Mouse (Mus musculus) MEL (cell line): ENCODE results near the gene Pomt2.

Source experiments
- CHD2 ChIP-seq: IDR thresholded peaks from 2 replicates; pipeline ENCODE4 v1.6.1; 2011; ENCODE audit warnings: low read length, improper control_type of control experiment
- CTCF ChIP-seq, 3 experiments: IDR thresholded peaks in 2 of 3; conservative IDR thresholded peaks in 1 of 3; 2 replicates each; pipeline ENCODE4 v1.5.1; 2011 to 2012; ENCODE audit warnings: low read length in 3 of 3, low read depth in 2 of 3, mild to moderate bottlenecking in 2 of 3, improper control_type of control experiment in 1 of 3, inconsistent platforms in 1 of 3, mixed read lengths in 1 of 3, moderate library complexity in 1 of 3; ENCODE audit not compliant: control insufficient read depth in 1 of 3, insufficient read depth in 1 of 3, poor library complexity in 1 of 3, severe bottlenecking in 1 of 3
- EP300 ChIP-seq, 2 experiments: IDR thresholded peaks; 2 replicates each; pipeline ENCODE4 v1.6.1; 2011; ENCODE audit warnings: improper control_type of control experiment in 2 of 2, low read length in 2 of 2, low read depth in 1 of 2, mild to moderate bottlenecking in 1 of 2
- JUND ChIP-seq: IDR thresholded peaks from 2 replicates; pipeline ENCODE4 v1.6.1; 2011; ENCODE audit warnings: low read depth, mild to moderate bottlenecking, improper control_type of control experiment, low read length
- MAX ChIP-seq: IDR thresholded peaks from 2 replicates; pipeline ENCODE4 v1.6.1; 2011; ENCODE audit warnings: low read length, improper control_type of control experiment
- MAZ ChIP-seq: IDR thresholded peaks from 2 replicates; pipeline ENCODE4 v1.6.1; 2012; ENCODE audit warnings: low read depth, mild to moderate bottlenecking, inconsistent platforms, low read length, improper control_type of control experiment
- MXI1 ChIP-seq: IDR thresholded peaks from 2 replicates; pipeline ENCODE4 v1.6.1; 2011; ENCODE audit warnings: mild to moderate bottlenecking, low read depth, low read length, improper control_type of control experiment
- POLR2A ChIP-seq, 2 experiments: IDR thresholded peaks; 2 replicates each; pipeline ENCODE4 v1.6.1; 2011 to 2012; ENCODE audit warnings: low read length in 2 of 2, mild to moderate bottlenecking in 2 of 2, control low read depth in 1 of 2, improper control_type of control experiment in 1 of 2, low read depth in 1 of 2, moderate library complexity in 1 of 2; ENCODE audit not compliant: control insufficient read depth in 1 of 2, insufficient read depth in 1 of 2, poor library complexity in 1 of 2

- TF ChIP-seq MXI1 (no peak), EP300 (IDR thresholded peaks at IDR 0.05; ENCODE audit: low read depth in 1 of 2, low read length in 2 of 2) (no peak), POLR2A (IDR thresholded peaks at IDR 0.05; ENCODE audit: control insufficient read depth in 1 of 2, insufficient read depth in 1 of 2, low read depth in 1 of 2, low read length in 2 of 2, poor library complexity in 1 of 2) (no peak), MAZ (no peak), CTCF (IDR thresholded peaks at IDR 0.05 in 2 of 3, conservative IDR thresholded peaks at IDR 0.05 in 1 of 3; ENCODE audit: control insufficient read depth in 1 of 3, insufficient read depth in 1 of 3, low read depth in 2 of 3, low read length in 3 of 3, poor library complexity in 1 of 3, severe bottlenecking in 1 of 3) (no peak), MAX (no peak), JUND (no peak), CHD2 (no peak)
Observed at GRCm38 (mm10) chr12:87137439-87138341, 10.1 kb downstream of the Pomt2 start.
